Mouse (Mus musculus) right cerebral cortex, postnatal 25 days (tissue): ENCODE data around the gene Nlrx1.
"Not testable (repeated sequence)": the region's sequence is repeated elsewhere in the genome, so short reads cannot be mapped to it uniquely, and the experiment has no call there.

Experiments used
- DNase-seq: peaks from one replicate; pipeline ENCODE4 v3.0.0; 2022

The Nlrx1 gene

GRCm38 (mm10) chr9:44268432-44268831 is at the start of gene Nlrx1:
TSS of gene Nlrx1 (minus strand) at chr9:44268599.
- DNase-seq, result no peak

GRCm38 (mm10) chr9:44317452-44317851 is 49.1 kb upstream of the Nlrx1 start:
- DNase-seq, result no peak

GRCm38 (mm10) chr9:44314910-44315309 is 46.5 kb upstream of the Nlrx1 start:
- DNase-seq, result no peak

- no peak for DNase-seq
Observed at GRCm38 (mm10) chr9:44314257-44314547, 45.8 kb upstream of the Nlrx1 start.

- peak; percentile 77 for DNase-seq
Observed at GRCm38 (mm10) chr9:44313476-44314256, 45.3 kb upstream of the Nlrx1 start.

GRCm38 (mm10) chr9:44311136-44312134 is 43.0 kb upstream of the Nlrx1 start:
- DNase-seq, result no peak

GRCm38 (mm10) chr9:44310750-44311135 is 42.3 kb upstream of the Nlrx1 start:
- no peak for DNase-seq

- no peak for DNase-seq
Observed at GRCm38 (mm10) chr9:44309756-44310155, 41.4 kb upstream of the Nlrx1 start.

GRCm38 (mm10) chr9:44307248-44307647 is 38.8 kb upstream of the Nlrx1 start:
- no peak for DNase-seq

GRCm38 (mm10) chr9:44306532-44306931 is 38.1 kb upstream of the Nlrx1 start:
- DNase-seq, result no peak

- DNase-seq, result peak; percentile 98
Observed at GRCm38 (mm10) chr9:44305466-44306079, 37.2 kb upstream of the Nlrx1 start, which contains the start of gene Hinfp. TSS of gene Hinfp (minus strand) at chr9:44305671.

- DNase-seq, result not testable (repeated sequence)
Observed at GRCm38 (mm10) chr9:44300001-44300400, 31.6 kb upstream of the Nlrx1 start.

GRCm38 (mm10) chr9:44292490-44292889 is 24.1 kb upstream of the Nlrx1 start:
- DNase-seq, result no peak

- DNase-seq, result no peak
Observed at GRCm38 (mm10) chr9:44288959-44289291, 20.5 kb upstream of the Nlrx1 start.

GRCm38 (mm10) chr9:44288076-44288958 is 19.9 kb upstream of the Nlrx1 start, which contains the start of gene Abcg4:
TSS of gene Abcg4 (minus strand) at chr9:44288615.
- DNase-seq, result peak; percentile 69

GRCm38 (mm10) chr9:44287401-44288075 is 19.1 kb upstream of the Nlrx1 start:
- DNase-seq, result peak; percentile 49

GRCm38 (mm10) chr9:44287003-44287400 is 18.6 kb upstream of the Nlrx1 start:
- DNase-seq, result no peak

GRCm38 (mm10) chr9:44286256-44286850 is 18.0 kb upstream of the Nlrx1 start:
- DNase-seq, result no peak

- DNase-seq, result no peak
Observed at GRCm38 (mm10) chr9:44283183-44283582, 14.8 kb upstream of the Nlrx1 start.

GRCm38 (mm10) chr9:44269973-44270372 is 1.6 kb upstream of the Nlrx1 start:
- DNase-seq, result no peak

- no peak for DNase-seq
Observed at GRCm38 (mm10) chr9:44269077-44269476, 678 bp upstream of the Nlrx1 start.
